Mouse (Mus musculus) lung, postnatal 0 days (tissue): ENCODE measurements around the gene Ifi35.

ENCODE experiments used
- CTCF ChIP-seq: IDR thresholded peaks from 2 replicates; pipeline ENCODE4 v1.5.1; 2016; ENCODE audit warnings: antibody characterized with exemption, mild to moderate bottlenecking
- EP300 ChIP-seq: IDR thresholded peaks from 2 replicates; pipeline ENCODE4 v1.6.1; 2016; ENCODE audit warnings: antibody characterized with exemption, mild to moderate bottlenecking, control low read depth

GRCm38 (mm10) chr11:101506269-101506780 lies 58.1 kb downstream of the Ifi35 start:
- no peak for TF ChIP-seq CTCF
- no peak for TF ChIP-seq EP300
